Mouse (Mus musculus): ENCODE results near the gene Pla2g16.

Pla2g16 gene

GRCm38 (mm10) chr19:7564457-7564856 lies 7.2 kb downstream of the Pla2g16 start:
- no peak for DNase-seq (ENCODE audit: low read depth)

DNA sequence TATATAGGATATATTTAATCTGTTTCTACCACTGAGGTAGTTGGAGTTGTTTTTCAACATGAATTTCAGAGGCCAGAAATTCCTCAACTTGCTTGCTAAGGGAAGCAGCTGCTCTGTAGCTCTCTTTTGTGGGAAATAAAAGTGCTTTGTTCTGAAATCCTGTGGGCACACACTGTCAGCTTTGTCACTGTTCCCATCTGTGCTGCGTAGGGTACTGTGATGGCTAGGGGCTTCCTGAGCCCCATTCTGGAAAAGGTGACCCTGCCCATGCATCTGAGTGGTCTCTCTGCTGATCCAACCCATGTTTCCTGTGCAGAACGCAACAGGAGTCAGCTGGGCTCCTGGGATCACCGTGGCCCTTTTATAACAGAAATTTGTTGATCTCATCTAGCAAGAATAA lies 9.6 kb downstream of the Pla2g16 start:
- DNase-seq (ENCODE audit: low read depth): no peak

GRCm38 (mm10) chr19:7568364-7568763 lies 11.1 kb downstream of the Pla2g16 start:
- no peak for DNase-seq (ENCODE audit: low read depth)

DNA sequence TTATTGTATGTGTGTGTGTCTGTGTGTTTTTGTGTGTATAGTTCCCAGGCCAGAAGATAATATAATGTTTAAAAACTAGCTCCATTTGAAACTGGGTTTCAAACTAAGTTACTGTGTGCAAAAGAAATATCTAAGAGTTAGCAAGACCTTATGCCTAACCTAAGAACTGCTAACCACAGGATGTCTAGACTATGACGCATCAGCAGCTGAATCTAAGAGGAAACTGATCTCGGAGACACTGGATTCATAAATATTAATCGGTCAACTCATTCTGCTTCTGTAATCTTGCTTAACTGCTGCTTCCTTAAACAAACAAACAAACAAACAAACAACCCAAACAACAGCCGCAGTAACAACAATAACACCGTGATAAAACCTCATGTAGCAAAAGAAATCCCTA lies 12.4 kb downstream of the Pla2g16 start:
- peak; percentile 14 for DNase-seq (ENCODE audit: low read depth)

- no peak for DNase-seq (ENCODE audit: low read depth)
Measured at GRCm38 (mm10) chr19:7576180-7576579, 18.9 kb downstream of the Pla2g16 start.

GRCm38 (mm10) chr19:7577710-7578109 lies 20.5 kb downstream of the Pla2g16 start:
- DNase-seq (ENCODE audit: low read depth): no peak

DNA sequence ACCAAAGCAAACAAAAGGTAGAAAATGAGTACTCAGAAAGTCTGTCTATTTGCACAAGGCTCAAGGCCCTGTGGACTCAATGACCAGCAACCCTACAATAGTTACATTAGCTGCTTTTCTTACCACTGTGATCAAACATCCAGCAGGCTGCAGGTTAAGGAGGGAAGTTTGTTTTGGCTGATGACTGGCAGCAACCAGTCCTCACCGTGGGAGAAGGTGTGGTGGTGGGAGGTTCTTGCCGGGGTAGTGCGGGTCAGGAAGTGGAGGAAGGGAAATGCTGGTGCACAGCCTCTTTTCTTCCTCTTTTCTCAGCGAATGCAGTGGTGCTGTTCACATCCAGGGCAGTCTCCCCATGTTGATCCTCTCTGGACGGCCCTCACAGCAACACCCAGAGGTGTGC lies 23.8 kb downstream of the Pla2g16 start:
- no peak for DNase-seq (ENCODE audit: low read depth)

- no peak for DNase-seq (ENCODE audit: low read depth)
Measured at GRCm38 (mm10) chr19:7583101-7583500, 25.8 kb downstream of the Pla2g16 start.

DNA sequence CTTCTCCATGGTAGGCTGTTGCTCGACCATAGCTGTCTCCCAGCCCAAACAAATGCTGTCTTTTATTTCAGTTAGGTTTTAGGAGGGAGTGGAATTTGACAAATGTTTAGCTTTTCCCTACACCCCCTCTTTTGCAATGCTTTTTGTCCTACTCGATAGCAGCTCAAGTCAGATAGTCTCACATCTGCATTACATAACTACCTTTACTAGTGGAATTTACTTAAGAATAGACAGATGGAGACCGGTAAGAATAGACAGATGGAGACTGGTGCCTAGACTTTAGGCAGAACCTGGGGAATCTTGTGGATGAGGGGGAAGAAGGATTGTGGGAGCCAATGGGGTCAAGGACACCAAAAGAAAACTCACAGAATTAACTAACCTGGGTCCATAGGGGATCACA lies 26.3 kb downstream of the Pla2g16 start:
- DNase-seq (ENCODE audit: low read depth): no peak

- DNase-seq (ENCODE audit: low read depth): no peak
Measured at GRCm38 (mm10) chr19:7585279-7585678, 28.0 kb downstream of the Pla2g16 start.

GRCm38 (mm10) chr19:7585764-7586163 lies 28.5 kb downstream of the Pla2g16 start:
- DNase-seq (ENCODE audit: low read depth): no peak

- no peak for DNase-seq (ENCODE audit: low read depth)
Measured at GRCm38 (mm10) chr19:7590795-7591194, 33.5 kb downstream of the Pla2g16 start.

- DNase-seq (ENCODE audit: low read depth): no peak
Measured at GRCm38 (mm10) chr19:7592018-7592417, 34.8 kb downstream of the Pla2g16 start.

DNA sequence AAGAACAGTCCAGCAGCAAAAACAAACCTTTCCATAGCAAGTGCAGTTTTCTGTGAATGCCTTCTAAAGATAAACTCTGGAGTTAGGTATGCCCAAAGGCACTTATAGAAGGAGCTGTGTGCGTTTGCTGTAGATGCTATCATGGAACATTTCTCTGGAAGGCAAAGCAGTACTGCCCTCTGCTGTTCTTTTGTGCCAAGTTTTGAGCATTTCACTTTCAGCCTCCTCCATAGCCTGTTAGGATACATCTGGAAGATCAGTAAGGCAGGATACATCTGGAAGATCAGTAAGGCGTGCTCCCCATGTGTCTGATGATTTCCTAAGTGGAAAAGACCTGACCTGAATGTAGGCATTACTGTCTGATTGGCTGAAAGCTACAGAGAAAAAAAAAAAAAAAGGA lies 38.3 kb downstream of the Pla2g16 start:
- peak; percentile 59 for DNase-seq (ENCODE audit: low read depth)

DNA sequence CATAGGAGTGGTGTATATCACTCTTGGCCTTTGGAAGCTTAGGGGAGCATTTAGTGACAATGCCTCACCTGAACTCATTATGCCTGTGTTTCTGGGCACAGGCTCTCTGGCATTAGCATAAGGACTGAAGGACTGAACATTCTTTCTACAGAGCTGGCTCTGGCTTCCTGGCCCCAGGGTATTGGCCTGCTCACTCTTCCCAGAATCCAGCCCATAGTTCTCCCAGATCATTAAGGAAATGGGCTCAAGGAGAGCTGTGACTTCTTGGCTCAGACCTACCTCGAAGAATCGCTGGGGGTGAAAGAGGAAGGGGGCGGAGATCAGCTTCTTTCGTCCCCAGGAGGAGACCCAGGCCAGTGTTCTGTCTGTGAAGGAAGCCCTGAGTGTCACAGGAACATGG lies 41.2 kb downstream of the Pla2g16 start:
- DNase-seq (ENCODE audit: low read depth): no peak

GRCm38 (mm10) chr19:7601551-7601950 lies 44.3 kb downstream of the Pla2g16 start:
- DNase-seq (ENCODE audit: low read depth): no peak

DNA sequence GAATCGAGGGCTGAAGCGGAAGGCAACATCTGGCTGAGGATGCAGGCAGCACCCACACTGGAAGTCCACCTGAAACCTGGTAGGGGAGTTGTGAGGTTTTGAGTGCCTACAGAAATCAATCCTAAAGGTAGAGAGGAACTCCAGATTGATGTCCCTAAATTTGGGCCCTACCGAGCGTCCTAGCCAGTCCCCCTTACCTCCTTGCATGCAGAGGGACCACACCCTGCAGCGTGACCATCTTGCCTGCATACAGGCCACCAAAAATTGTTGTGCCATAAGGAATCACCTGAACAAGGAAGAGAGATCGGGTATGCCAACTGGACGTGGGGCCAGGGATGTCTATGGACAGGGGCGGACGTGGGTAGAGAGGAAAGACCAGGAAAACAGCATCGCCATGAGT lies 46.8 kb downstream of the Pla2g16 start:
- no peak for DNase-seq (ENCODE audit: low read depth)

GRCm38 (mm10) chr19:7605013-7605412 lies 47.8 kb downstream of the Pla2g16 start:
- DNase-seq (ENCODE audit: low read depth): no peak

- no peak for DNase-seq (ENCODE audit: low read depth)
Measured at GRCm38 (mm10) chr19:7605930-7606783, 48.9 kb downstream of the Pla2g16 start.

GRCm38 (mm10) chr19:7606801-7607689 lies 49.8 kb downstream of the Pla2g16 start, which contains the start of gene Lgals12:
Lgals12 (minus strand) TSS chr19:7607193.
- no peak for DNase-seq (ENCODE audit: low read depth)

- DNase-seq (ENCODE audit: low read depth): no peak
Measured at GRCm38 (mm10) chr19:7607690-7608201, 50.5 kb downstream of the Pla2g16 start.

- DNase-seq (ENCODE audit: low read depth): no peak
Measured at GRCm38 (mm10) chr19:7611942-7612757, 54.9 kb downstream of the Pla2g16 start, which contains the start of gene Hrasls5. Hrasls5 (plus strand) TSS chr19:7612541.
